Mouse (Mus musculus): ENCODE measurements at regions not wholly inside any gene's neighbourhood (a gene's known extent, or its start where the extent isn't known, plus 50 kb on each side); places are given as distances from the start of the nearest gene placed in this dataset.

DNA sequence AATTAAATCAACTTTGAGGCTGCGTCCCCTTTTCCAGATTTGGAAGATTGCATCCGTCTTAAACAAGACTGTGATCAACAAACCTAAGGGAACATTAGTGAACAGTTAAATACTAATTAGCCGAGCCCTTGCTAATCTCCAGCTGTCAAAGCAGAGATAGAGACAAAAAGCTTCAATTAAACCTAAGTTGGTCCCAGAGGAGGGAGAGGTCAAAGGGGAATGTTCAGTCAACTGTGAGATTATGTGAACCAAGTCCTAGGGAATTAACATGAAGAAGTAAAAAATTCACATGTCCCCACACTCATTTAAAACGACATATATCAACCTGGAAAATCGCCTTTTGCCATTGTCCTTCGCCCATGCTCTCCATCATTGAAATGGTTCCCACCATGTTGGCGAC is 59.7 kb upstream of the Tbx20 start:
- H3K4me1 ChIP-seq (ENCODE audit: control insufficient read depth in 2 of 2, insufficient read depth in 2 of 2, low read length in 2 of 2) = peaks cover 0 to 2% of the 10 kb centered on the region in 2 experiments; a peak in 2 of 4 replicates
- no peak overlapping the region for H3K27ac ChIP-seq (replicated peaks in 1 of 2; ENCODE audit: control insufficient read depth in 1 of 2, insufficient read depth in 1 of 2, low read depth in 2 of 2, low read length in 2 of 2)
- H3K4me2 ChIP-seq (ENCODE audit: low read length) = no peak overlapping the region
- no peak overlapping the region for H3K4me3 ChIP-seq (ENCODE audit: control insufficient read depth in 1 of 2, insufficient read depth in 1 of 2, low read depth in 1 of 2, low read length in 2 of 2)
- H3K9me3 ChIP-seq (ENCODE audit: control insufficient read depth, low read length) = no peaks in the 10 kb centered on the region
- H3K27me3 ChIP-seq (ENCODE audit: control insufficient read depth, insufficient read depth, low read length) = no peaks in the 10 kb centered on the region
- H3K9ac ChIP-seq (ENCODE audit: low read length) = no peak overlapping the region
- no peak for ATAC-seq (ENCODE audit: insufficient number of reproducible peaks, insufficient read depth, low FRiP score, low read depth)
- no peaks in the 10 kb centered on the region for H3K36me3 ChIP-seq (ENCODE audit: control insufficient read depth, insufficient read depth, low read length)
- 69% methylated on average over 7 of the region's 7 CpGs for WGBS

DNA sequence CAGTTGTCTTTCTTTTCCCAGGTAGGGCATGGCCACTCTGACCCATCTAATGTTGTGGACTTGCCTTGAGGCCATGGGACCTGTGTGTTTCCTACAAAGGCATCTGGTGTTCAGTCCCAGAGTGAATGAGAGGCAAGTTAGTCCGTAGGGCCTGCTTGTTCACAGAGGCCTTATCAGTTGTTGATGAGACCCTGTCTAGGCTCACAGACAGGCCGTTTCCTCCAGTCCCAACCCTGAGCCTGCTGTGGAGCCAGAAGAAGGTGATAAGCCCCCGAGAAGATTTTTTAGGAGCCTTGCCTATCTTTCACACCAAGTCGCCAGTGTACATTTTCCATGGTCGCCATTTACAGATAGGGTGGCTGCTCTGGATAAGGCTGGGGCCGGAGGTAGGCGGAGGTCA is 74.1 kb upstream of the Tbx20 start:
- H3K9ac ChIP-seq (ENCODE audit: low read length) = no peak overlapping the region
- no peaks in the 10 kb centered on the region for H3K9me3 ChIP-seq (ENCODE audit: control insufficient read depth, low read length)
- peak; percentile 80 for ATAC-seq (ENCODE audit: insufficient number of reproducible peaks, insufficient read depth, low FRiP score, low read depth)
- H3K27ac ChIP-seq (replicated peaks in 1 of 2; ENCODE audit: control insufficient read depth in 1 of 2, insufficient read depth in 1 of 2, low read depth in 2 of 2, low read length in 2 of 2) = peak overlapping the region; percentile 34 to 45; a peak in 3 of 4 replicates
- H3K4me2 ChIP-seq (ENCODE audit: low read length) = no peak overlapping the region
- H3K36me3 ChIP-seq (ENCODE audit: control insufficient read depth, insufficient read depth, low read length) = no peaks in the 10 kb centered on the region
- H3K4me3 ChIP-seq (ENCODE audit: control insufficient read depth in 1 of 2, insufficient read depth in 1 of 2, low read depth in 1 of 2, low read length in 2 of 2) = no peak overlapping the region
- no peaks in the 10 kb centered on the region for H3K27me3 ChIP-seq (ENCODE audit: control insufficient read depth, insufficient read depth, low read length)
- 10% methylated on average over 7 of the region's 7 CpGs for WGBS
- peaks cover 9 to 13% of the 10 kb centered on the region in 2 experiments; a peak in 3 of 4 replicates for H3K4me1 ChIP-seq (ENCODE audit: control insufficient read depth in 2 of 2, insufficient read depth in 2 of 2, low read length in 2 of 2)

DNA sequence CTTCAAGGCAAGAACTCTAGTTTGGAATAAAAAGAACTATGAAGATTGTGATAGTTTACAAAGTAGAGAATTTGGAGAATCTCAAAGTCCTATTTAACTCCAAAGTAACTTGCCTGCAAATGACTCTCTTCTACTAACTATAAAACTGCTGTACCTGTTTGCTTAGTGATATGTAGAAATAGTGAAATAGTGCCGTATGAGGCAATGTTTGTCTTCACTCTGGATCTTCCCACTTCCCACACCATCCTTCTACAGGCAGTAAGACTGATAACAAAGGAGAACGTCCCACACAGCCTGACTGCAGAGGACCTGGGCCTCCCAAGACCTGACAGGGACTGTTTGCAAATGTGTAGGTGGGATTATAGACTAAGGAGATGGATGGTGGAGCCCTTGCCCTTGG is 85.4 kb upstream of the Tbx20 start:
- Histone ChIP-seq H3K36me3 (ENCODE audit: control insufficient read depth, insufficient read depth, low read length) (no peaks in the 10 kb centered on the region), H3K4me3 (ENCODE audit: control insufficient read depth in 1 of 2, insufficient read depth in 1 of 2, low read depth in 1 of 2, low read length in 2 of 2) (no peak overlapping the region), H3K9me3 (ENCODE audit: control insufficient read depth, low read length) (0 out of 2 replicates have a peak, but pooled peaks cover 4% of the 10 kb centered on the region), H3K27me3 (ENCODE audit: control insufficient read depth, insufficient read depth, low read length) (no peaks in the 10 kb centered on the region), H3K9ac (ENCODE audit: low read length) (no peak overlapping the region), H3K4me1 (ENCODE audit: control insufficient read depth in 2 of 2, insufficient read depth in 2 of 2, low read length in 2 of 2) (peaks cover 14 to 18% of the 10 kb centered on the region in 2 experiments), H3K27ac (replicated peaks in 1 of 2; ENCODE audit: control insufficient read depth in 1 of 2, insufficient read depth in 1 of 2, low read depth in 2 of 2, low read length in 2 of 2) (no peak overlapping the region), H3K4me2 (ENCODE audit: low read length) (no peak overlapping the region)
- 58% methylated on average over 2 of the region's 2 CpGs for WGBS
- ATAC-seq (ENCODE audit: insufficient number of reproducible peaks, insufficient read depth, low FRiP score, low read depth) = no peak

DNA sequence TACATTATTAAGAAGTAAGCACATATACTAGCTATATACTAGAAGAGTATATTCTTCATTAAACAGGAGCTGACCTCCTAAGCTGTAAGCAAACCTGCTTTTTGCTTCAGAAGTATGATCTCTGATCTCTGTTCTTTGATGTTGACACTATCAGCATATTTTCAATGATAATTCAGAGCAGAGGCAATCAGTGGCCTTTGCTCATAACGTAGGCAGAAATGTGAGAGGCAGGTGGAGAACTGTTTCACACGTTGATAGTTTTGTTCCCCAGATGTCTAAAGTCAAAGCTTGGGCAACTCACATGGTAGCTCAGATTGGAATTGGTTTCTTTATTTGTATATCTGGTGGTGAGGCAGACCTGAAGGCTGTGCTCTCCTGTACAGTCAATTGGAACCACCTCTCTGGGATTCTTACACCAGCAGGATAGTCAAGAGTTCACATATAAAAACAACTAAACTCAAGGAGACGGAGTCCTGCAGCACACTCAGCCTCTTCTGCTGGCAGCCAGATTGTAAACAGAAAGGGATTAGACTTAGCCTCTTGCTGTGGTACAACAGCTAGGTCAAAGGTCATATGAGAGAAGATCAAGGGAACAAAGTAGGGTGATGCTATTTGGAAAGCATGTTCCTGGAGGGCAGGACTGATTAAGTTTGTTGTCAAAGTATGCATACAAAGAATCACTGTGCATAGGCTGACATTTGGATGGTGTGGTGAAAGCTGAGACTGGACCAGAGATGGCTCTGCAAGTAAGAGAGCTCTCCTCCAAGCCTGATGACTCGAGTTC is 92.5 kb upstream of the Tbx20 start:
- H3K27me3 ChIP-seq (ENCODE audit: control insufficient read depth, insufficient read depth, low read length) = no peaks in the 10 kb centered on the region
- H3K4me1 ChIP-seq (ENCODE audit: control insufficient read depth in 2 of 2, insufficient read depth in 2 of 2, low read length in 2 of 2) = no peaks in the 10 kb centered on the region
- H3K4me3 ChIP-seq (ENCODE audit: control insufficient read depth in 1 of 2, insufficient read depth in 1 of 2, low read depth in 1 of 2, low read length in 2 of 2) = no peak overlapping the region
- 68% methylated on average over 4 of the region's 4 CpGs for WGBS
- H3K9ac ChIP-seq (ENCODE audit: low read length) = no peak overlapping the region
- H3K27ac ChIP-seq (replicated peaks in 1 of 2; ENCODE audit: control insufficient read depth in 1 of 2, insufficient read depth in 1 of 2, low read depth in 2 of 2, low read length in 2 of 2) = no peak overlapping the region
- 0 out of 2 replicates have a peak, but pooled peaks cover 4% of the 10 kb centered on the region for H3K9me3 ChIP-seq (ENCODE audit: control insufficient read depth, low read length)
- H3K4me2 ChIP-seq (ENCODE audit: low read length) = no peak overlapping the region
- H3K36me3 ChIP-seq (ENCODE audit: control insufficient read depth, insufficient read depth, low read length) = no peaks in the 10 kb centered on the region
- ATAC-seq (ENCODE audit: insufficient number of reproducible peaks, insufficient read depth, low FRiP score, low read depth) = no peak

DNA sequence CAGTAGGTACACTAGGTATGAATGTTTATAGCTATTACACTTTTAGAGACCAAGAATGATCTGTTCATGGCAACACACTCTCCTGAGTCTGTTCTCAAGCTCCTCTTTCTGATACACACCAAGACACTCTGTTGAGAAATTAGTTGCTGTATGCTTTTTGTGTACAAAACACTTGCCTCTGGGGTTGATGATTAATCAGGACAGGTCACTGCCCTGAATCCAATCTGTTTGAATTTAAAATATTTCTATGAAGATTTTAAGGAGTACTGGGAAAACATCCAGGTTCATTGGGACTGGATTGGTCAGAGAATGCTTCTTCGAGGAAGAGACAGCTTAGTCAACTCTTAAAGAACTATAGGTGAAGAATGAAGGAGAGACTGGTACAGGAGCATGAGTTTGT is 94.6 kb upstream of the Tbx20 start:
- Histone ChIP-seq H3K27ac (replicated peaks in 1 of 2; ENCODE audit: control insufficient read depth in 1 of 2, insufficient read depth in 1 of 2, low read depth in 2 of 2, low read length in 2 of 2) (no peak overlapping the region), H3K9me3 (ENCODE audit: control insufficient read depth, low read length) (no peaks in the 10 kb centered on the region), H3K4me3 (ENCODE audit: control insufficient read depth in 1 of 2, insufficient read depth in 1 of 2, low read depth in 1 of 2, low read length in 2 of 2) (no peak overlapping the region), H3K4me1 (ENCODE audit: control insufficient read depth in 2 of 2, insufficient read depth in 2 of 2, low read length in 2 of 2) (no peaks in the 10 kb centered on the region), H3K9ac (ENCODE audit: low read length) (no peak overlapping the region), H3K27me3 (ENCODE audit: control insufficient read depth, insufficient read depth, low read length) (no peaks in the 10 kb centered on the region), H3K36me3 (ENCODE audit: control insufficient read depth, insufficient read depth, low read length) (no peaks in the 10 kb centered on the region), H3K4me2 (ENCODE audit: low read length) (no peak overlapping the region)
- WGBS = 90% methylated on average over 1 of the region's 1 CpGs
- ATAC-seq (ENCODE audit: insufficient number of reproducible peaks, insufficient read depth, low FRiP score, low read depth) = no peak

DNA sequence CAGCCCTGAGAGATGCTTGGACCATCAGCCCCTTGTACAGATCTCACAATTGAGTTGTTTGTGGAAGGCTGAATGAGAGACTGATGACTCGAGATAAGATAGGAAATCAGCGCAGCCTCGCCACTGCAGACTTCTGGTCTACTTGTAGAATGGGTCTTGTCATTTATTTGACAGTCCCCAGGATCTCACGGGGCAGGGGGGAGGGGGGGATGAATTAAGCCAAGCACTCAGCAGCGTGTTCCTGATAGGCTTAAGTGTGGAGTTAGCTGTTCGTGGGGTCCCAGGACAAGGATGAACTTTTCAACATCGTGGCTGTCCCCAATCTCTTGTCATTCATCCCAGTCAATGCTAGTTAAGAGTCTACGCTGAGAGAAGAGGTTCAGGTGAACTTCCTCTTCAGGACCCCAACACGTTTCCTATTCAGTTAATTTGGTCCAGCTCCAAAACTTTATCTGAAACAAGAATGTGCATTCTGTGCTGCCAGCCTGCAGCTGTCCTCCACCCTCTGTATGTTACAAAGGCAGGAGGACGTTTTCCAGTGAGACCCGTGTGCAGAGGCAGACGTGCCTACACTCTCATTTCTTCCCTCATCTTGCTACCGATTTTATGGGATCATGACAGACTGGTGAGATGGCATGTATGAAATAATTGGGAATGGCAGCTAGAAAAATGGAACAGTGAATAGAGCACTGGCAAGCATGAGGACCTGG is 100.5 kb upstream of the Tbx20 start:
- peak overlapping the region; percentile 20 to 59 for H3K27ac ChIP-seq (replicated peaks in 1 of 2; ENCODE audit: control insufficient read depth in 1 of 2, insufficient read depth in 1 of 2, low read depth in 2 of 2, low read length in 2 of 2)
- H3K4me2 ChIP-seq (ENCODE audit: low read length) = peak overlapping the region; percentile 53
- H3K9ac ChIP-seq (ENCODE audit: low read length) = peak overlapping the region; percentile 49; the same call in 1 of the 2 replicates
- H3K36me3 ChIP-seq (ENCODE audit: control insufficient read depth, insufficient read depth, low read length) = no peaks in the 10 kb centered on the region
- H3K9me3 ChIP-seq (ENCODE audit: control insufficient read depth, low read length) = no peaks in the 10 kb centered on the region
- no peak overlapping the region for H3K4me3 ChIP-seq (ENCODE audit: control insufficient read depth in 1 of 2, insufficient read depth in 1 of 2, low read depth in 1 of 2, low read length in 2 of 2)
- H3K27me3 ChIP-seq (ENCODE audit: control insufficient read depth, insufficient read depth, low read length) = no peaks in the 10 kb centered on the region
- WGBS = 8% methylated on average over 13 of the region's 13 CpGs
- ATAC-seq (ENCODE audit: insufficient number of reproducible peaks, insufficient read depth, low FRiP score, low read depth) = peak; percentile 64
- H3K4me1 ChIP-seq (ENCODE audit: control insufficient read depth in 2 of 2, insufficient read depth in 2 of 2, low read length in 2 of 2) = peaks cover 20 to 30% of the 10 kb centered on the region in 2 experiments

DNA sequence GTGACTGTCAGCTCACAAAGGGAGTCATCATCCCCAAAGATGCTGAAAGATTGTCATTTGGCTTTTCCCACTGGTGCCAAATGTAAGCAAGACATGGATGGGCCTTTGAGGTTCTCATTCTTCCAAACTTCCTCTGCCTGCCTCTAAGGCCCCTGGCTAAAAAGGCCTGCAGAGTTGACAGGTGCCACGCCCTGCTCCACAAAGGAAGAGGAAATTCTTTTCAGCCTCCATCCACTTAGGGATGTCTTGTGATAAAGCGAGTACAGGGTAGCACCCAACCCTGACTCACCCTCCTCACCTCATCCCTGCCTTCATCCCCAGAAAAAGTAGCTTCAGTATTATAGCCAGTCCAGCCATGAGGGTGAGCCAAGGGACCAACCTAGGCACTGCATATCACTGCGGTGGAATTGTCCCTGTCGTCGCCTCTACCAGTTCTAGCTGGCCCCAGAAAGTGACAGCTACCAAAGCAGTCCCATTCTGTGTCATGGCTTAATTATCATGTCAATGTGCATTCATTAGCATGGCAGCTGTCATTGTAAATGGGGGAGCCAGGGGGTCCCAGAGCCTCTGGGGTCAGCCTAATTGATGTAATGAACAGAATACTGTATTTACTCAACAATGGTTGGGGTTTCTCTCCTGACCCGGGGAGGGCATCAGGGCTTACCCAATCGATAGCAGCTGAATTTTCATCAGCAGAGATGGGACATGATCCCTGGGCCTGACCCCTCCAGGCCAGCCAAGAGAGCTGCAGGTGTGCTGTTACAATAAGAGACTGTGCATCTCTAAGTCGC is 104.5 kb upstream of the Tbx20 start:
- Histone ChIP-seq H3K4me2 (ENCODE audit: low read length) (no peak overlapping the region), H3K27me3 (ENCODE audit: control insufficient read depth, insufficient read depth, low read length) (no peaks in the 10 kb centered on the region), H3K9me3 (ENCODE audit: control insufficient read depth, low read length) (no peaks in the 10 kb centered on the region), H3K4me3 (ENCODE audit: control insufficient read depth in 1 of 2, insufficient read depth in 1 of 2, low read depth in 1 of 2, low read length in 2 of 2) (no peak overlapping the region), H3K36me3 (ENCODE audit: control insufficient read depth, insufficient read depth, low read length) (no peaks in the 10 kb centered on the region), H3K27ac (replicated peaks in 1 of 2; ENCODE audit: control insufficient read depth in 1 of 2, insufficient read depth in 1 of 2, low read depth in 2 of 2, low read length in 2 of 2) (no peak overlapping the region), H3K9ac (ENCODE audit: low read length) (no peak overlapping the region), H3K4me1 (ENCODE audit: control insufficient read depth in 2 of 2, insufficient read depth in 2 of 2, low read length in 2 of 2) (peaks cover 20 to 30% of the 10 kb centered on the region in 2 experiments)
- 59% methylated on average over 8 of the region's 8 CpGs for WGBS
- no peak for ATAC-seq (ENCODE audit: insufficient number of reproducible peaks, insufficient read depth, low FRiP score, low read depth)
